Mouse (Mus musculus) midbrain, embryonic 10.5 days (tissue): Measurements from ENCODE around the gene Kpna4. TPM values are rescaled to one million over a fixed set of nuclear protein-coding genes. Genes with fewer than 3 reads are reported as not detected.

Source experiments
- DNase-seq: peaks from one replicate; pipeline ENCODE4 v3.0.0-alpha.2; 2017; ENCODE audit warnings: low spot score
- H3K27ac ChIP-seq: fragments of 300-500 bp; sonication (generic); replicated peaks from 2 replicates; pipeline ENCODE4 v1.5.1; 2016; ENCODE audit warnings: mild to moderate bottlenecking
- H3K27me3 ChIP-seq: fragments of 300-500 bp; sonication (generic); 2 replicates; pipeline ENCODE4 v1.6.1; 2016; ENCODE audit warnings: low read depth, mild to moderate bottlenecking; ENCODE audit not compliant: poor library complexity, severe bottlenecking
- H3K36me3 ChIP-seq: fragments of 300-500 bp; sonication (generic); 2 replicates; pipeline ENCODE4 v1.6.1; 2016; ENCODE audit warnings: mild to moderate bottlenecking, moderate library complexity
- H3K4me1 ChIP-seq: fragments of 300-500 bp; sonication (generic); 2 replicates; pipeline ENCODE4 v1.6.1; 2016
- H3K4me3 ChIP-seq: fragments of 300-500 bp; sonication (generic); 2 replicates; pipeline ENCODE4 v1.5.1; 2016; ENCODE audit warnings: mild to moderate bottlenecking, moderate library complexity
- H3K9me3 ChIP-seq: fragments of 300-500 bp; sonication (generic); replicated peaks from 2 replicates; pipeline ENCODE4 v1.6.1; 2016; ENCODE audit warnings: mild to moderate bottlenecking
- WGBS: fragments of 180-500 bp; shearing (Covaris S2); methylation state at CpG from one replicate; pipeline ENCODE4 v1.1.7; 2016; 5-methylcytosine and 5-hydroxymethylcytosine counted together
- polyA plus RNA-seq: library from polyadenylated mRNA; unstranded; fragments of >200 nt; fragmentation: Nextera tagmentation; extraction: Ambion mirVana; gene quantifications from 2 replicates; pipeline ENCODE4 v1.2.1, GENCODE M21; 2016

The Kpna4 gene
- polyA plus RNA-seq, 1 experiment from 2014 or later, result 35.6 TPM

GRCm38 (mm10) chr3:69140851-69141250 is 13.9 kb upstream of the Kpna4 start:
- Histone ChIP-seq H3K4me1 (no peaks in the 10 kb centered on the region), H3K27me3 (no peaks in the 10 kb centered on the region), H3K27ac (no peak overlapping the region), H3K9me3 (peaks cover 3% of the 10 kb centered on the region; the same call in 1 of the 2 replicates), H3K36me3 (no peaks in the 10 kb centered on the region), H3K4me3 (no peak overlapping the region)
- DNase-seq, result no peak
- 87% methylated on average over 4 of the region's 4 CpGs for WGBS

DNA sequence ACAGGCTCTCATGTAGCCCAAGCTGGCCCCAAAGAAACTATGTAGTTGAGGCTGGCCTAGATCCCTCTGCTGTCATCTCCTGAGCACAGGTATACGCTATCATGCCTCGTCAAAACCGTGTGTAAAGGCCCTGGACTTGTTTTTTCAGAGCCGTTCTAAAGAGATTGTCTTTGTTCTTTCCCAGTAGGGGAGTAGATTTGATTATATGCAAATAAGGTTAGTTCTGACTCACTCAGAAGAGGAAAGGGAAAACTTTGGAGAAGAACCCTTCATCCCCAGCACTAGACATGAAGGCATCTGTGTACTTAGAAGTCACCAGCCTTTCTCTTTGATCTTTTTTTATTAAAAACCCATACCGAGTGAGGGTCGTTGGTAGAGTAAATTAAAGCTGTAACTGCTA is 9.1 kb upstream of the Kpna4 start:
- H3K36me3 ChIP-seq, result no peaks in the 10 kb centered on the region

DNA sequence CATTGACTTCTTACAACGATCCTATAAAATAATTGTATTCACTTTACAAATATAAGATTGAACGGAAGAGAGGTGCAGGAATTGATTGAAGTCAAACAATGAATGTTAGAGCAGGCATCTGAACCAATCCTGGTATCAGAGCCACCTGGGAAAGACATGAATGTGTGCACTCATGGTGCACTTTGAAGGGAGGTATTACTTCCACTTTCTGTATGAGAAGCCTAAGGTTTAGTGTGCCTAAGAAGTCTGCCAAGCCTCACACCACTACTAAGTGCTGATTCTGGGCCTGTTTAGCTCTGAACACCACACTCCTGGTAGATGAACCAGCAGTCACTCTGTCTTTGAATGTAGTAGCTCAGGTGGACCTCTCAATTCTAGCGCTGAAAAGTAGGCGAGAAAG is 4.1 kb upstream of the Kpna4 start:
- H3K4me3 ChIP-seq, result no peak overlapping the region
- no peaks in the 10 kb centered on the region for H3K4me1 ChIP-seq
- H3K27ac ChIP-seq, result no peak overlapping the region
- DNase-seq, result no peak
- H3K36me3 ChIP-seq, result no peaks in the 10 kb centered on the region
- 93% methylated on average over 4 of the region's 4 CpGs for WGBS
- peaks cover 8% of the 10 kb centered on the region; the same call in 1 of the 2 replicates for H3K27me3 ChIP-seq
- no peaks in the 10 kb centered on the region for H3K9me3 ChIP-seq

More for the DNA sequence above, 9.1 kb upstream of the Kpna4 start:
- Histone ChIP-seq H3K4me1 (no peaks in the 10 kb centered on the region), H3K27ac (no peak overlapping the region), H3K9me3 (no peaks in the 10 kb centered on the region), H3K27me3 (no peaks in the 10 kb centered on the region), H3K4me3 (no peak overlapping the region)
- 85% methylated on average over 6 of the region's 6 CpGs for WGBS
- no peak for DNase-seq

DNA sequence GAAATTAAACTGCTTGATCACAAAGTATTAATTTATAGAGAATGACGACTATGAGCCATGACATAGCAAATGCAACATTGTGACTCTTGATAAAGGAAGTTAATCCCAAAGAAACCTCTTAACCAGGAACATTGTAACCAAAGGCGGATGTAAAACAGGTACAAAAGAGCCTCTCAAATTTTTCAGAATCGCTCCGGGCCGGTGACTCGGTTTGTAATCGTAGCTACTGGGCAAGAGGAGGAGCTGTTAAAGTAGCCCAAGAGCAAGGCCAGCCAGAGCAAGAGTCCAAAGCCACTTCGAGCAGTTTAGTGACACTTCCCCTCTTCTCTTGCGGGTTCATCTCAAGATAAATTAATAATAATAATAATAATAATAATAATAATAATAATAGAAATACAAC is 780 bp upstream of the Kpna4 start:
- Histone ChIP-seq H3K27me3 (peaks cover 8% of the 10 kb centered on the region; the same call in 1 of the 2 replicates), H3K4me1 (peaks cover 21% of the 10 kb centered on the region), H3K27ac (peak overlapping the region; percentile 97), H3K36me3 (no peaks in the 10 kb centered on the region), H3K9me3 (no peaks in the 10 kb centered on the region), H3K4me3 (peak overlapping the region; percentile 94)
- 6% methylated on average over 9 of the region's 9 CpGs for WGBS
- DNase-seq, result peak; percentile 18

GRCm38 (mm10) chr3:69127346-69127678 is 399 bp upstream of the Kpna4 start:
- H3K4me1 ChIP-seq, result peaks cover 21% of the 10 kb centered on the region
- no peaks in the 10 kb centered on the region for H3K36me3 ChIP-seq
- peak overlapping the region; percentile 94 for H3K4me3 ChIP-seq
- peak overlapping the region; percentile 97 for H3K27ac ChIP-seq
- H3K9me3 ChIP-seq, result no peaks in the 10 kb centered on the region
- peaks cover 8% of the 10 kb centered on the region; the same call in 1 of the 2 replicates for H3K27me3 ChIP-seq
- under 1% methylated on average over 10 of the region's 10 CpGs for WGBS
- DNase-seq, result no peak

DNA sequence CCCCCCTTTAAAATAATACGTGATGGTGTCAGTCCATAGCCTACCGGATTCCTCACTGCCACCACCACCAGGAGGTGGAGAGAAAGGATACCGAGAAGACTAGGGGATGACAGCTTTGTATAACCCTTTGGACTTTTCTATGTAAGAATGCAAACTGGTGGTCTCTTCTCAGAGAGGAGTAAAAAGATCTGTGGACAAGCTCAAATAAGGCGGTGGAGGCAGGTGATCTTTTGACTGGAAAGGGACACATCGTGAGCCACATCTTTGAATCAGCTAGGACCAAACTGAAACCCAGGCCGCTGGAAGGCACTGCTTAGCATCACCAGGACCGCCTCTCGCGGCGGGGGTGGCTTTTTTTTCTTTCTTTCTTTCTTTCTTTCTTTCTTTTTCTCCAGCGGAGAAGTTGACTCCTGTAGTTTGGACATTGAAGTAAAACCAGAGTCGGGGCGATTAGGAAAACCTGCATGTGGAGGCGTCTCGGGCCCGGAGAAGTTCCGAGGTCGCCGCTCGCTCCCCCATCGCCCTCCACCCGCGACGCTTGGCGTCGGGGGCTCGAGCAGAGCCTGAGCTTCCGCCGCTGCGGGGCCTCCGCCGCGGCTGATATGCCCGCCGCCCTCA is 913 bp downstream of the Kpna4 start:
- H3K4me1 ChIP-seq, result peaks cover 21% of the 10 kb centered on the region
- H3K9me3 ChIP-seq, result no peaks in the 10 kb centered on the region
- peaks cover 8% of the 10 kb centered on the region; the same call in 1 of the 2 replicates for H3K27me3 ChIP-seq
- H3K36me3 ChIP-seq, result no peaks in the 10 kb centered on the region
- peak; percentile 66 for DNase-seq
- H3K27ac ChIP-seq, result peak overlapping the region; percentile 97
- H3K4me3 ChIP-seq, result peak overlapping the region; percentile 94
- WGBS, result under 1% methylated on average over 35 of the region's 35 CpGs

DNA sequence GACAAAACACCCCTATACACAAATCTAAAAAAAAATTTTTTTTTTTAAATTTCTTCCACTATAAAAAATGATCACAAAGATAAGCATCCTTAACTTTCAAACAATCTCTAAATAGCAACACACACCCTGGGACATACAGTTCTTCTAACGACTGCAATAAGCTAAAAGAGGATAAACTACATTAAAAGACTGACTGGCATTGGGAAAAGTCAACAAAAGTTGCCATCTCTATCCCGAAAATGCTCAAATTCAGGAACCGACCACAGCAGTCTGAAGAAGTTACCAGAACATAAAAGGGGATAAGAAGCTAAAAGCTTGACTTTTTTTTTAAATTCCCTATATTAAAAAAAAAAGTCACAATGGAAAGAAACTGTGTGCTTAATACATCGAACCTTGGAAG is 1.5 kb downstream of the Kpna4 start:
- H3K27me3 ChIP-seq, result peaks cover 8% of the 10 kb centered on the region; the same call in 1 of the 2 replicates
- no peak for DNase-seq
- H3K36me3 ChIP-seq, result peaks cover 3% of the 10 kb centered on the region; the same call in 1 of the 2 replicates
- H3K27ac ChIP-seq, result peak overlapping the region; percentile 97; the same call in 1 of the 2 replicates
- H3K4me1 ChIP-seq, result peaks cover 24% of the 10 kb centered on the region
- H3K4me3 ChIP-seq, result peak overlapping the region; percentile 94
- no peaks in the 10 kb centered on the region for H3K9me3 ChIP-seq
- 25% methylated on average over 4 of the region's 4 CpGs for WGBS

GRCm38 (mm10) chr3:69118827-69119226 is 8.1 kb downstream of the Kpna4 start:
- Histone ChIP-seq H3K27me3 (no peaks in the 10 kb centered on the region), H3K27ac (no peak overlapping the region), H3K4me3 (no peak overlapping the region), H3K9me3 (no peaks in the 10 kb centered on the region), H3K36me3 (peaks cover 3% of the 10 kb centered on the region; the same call in 1 of the 2 replicates), H3K4me1 (peaks cover 13% of the 10 kb centered on the region; the same call in 1 of the 2 replicates)
- WGBS, result 76% methylated on average over 3 of the region's 3 CpGs
- no peak for DNase-seq

DNA sequence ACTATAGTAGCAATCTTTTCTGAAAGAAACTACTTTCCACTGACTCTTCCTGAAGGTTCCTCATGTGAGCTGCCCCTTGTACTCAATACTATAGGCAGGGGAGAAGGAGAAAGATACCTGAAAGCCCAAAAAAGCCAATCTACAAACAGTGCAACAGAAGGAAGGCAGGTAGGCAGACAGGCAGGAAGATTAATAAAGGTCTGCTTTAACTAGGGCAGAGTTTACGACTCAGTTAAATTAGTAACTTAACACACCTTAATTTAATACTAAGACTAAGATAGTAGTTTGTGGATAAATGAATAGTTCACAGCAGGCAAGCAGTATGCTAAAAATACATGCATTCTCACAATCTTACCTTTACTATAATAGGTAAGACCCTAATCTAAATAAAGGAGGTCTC is 12.2 kb downstream of the Kpna4 start:
- Histone ChIP-seq H3K36me3 (peaks cover 10% of the 10 kb centered on the region), H3K4me3 (no peak overlapping the region), H3K27ac (no peak overlapping the region), H3K9me3 (no peaks in the 10 kb centered on the region), H3K27me3 (no peaks in the 10 kb centered on the region), H3K4me1 (peaks cover 4% of the 10 kb centered on the region; the same call in 1 of the 2 replicates)
- 95% methylated on average over 1 of the region's 1 CpGs for WGBS
- no peak for DNase-seq

DNA sequence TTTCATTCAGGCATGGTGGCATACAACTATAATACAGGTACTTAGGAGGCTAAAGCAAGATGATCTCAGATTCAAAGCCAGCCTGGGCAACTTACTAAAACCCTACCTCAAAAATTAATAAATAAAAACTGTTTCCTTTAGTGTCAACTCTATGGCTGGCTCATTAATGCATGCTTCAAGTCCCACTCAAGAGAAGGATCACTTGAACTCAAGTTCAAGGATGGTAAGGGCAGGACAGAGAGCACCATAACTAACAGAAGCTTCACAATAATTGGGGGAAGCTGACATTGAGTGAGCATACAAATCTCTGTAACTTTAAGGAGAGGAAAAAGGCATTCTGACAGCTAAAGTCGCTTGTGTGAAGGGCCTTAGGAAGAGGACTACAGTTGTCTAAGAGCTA is 13.0 kb downstream of the Kpna4 start:
- H3K27me3 ChIP-seq, result no peaks in the 10 kb centered on the region
- peaks cover 10% of the 10 kb centered on the region for H3K36me3 ChIP-seq
- H3K4me3 ChIP-seq, result no peak overlapping the region
- H3K4me1 ChIP-seq, result peaks cover 3% of the 10 kb centered on the region; the same call in 1 of the 2 replicates
- WGBS, result 83% methylated on average over 1 of the region's 1 CpGs
- H3K9me3 ChIP-seq, result no peaks in the 10 kb centered on the region
- DNase-seq, result no peak
- H3K27ac ChIP-seq, result no peak overlapping the region

DNA sequence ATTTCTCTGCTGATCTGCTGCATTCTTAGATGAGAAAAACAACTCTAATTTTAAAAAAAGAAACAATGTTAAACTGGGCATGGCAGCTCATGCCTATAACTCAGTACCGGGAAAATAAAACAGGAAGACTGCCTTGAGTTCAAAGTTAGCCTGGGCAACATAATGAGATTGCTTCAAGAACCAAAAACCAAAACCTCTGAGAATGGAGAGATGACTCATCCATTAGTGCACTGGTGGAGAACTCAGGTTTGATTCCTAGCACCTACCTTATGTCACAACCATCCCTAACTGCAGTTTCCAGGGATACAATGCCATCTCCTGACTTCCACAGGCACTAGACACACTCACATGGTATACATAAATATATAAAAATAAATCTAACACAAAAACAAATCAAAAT is 17.8 kb downstream of the Kpna4 start:
- Histone ChIP-seq H3K4me3 (no peak overlapping the region), H3K27me3 (no peaks in the 10 kb centered on the region), H3K36me3 (peaks cover 10% of the 10 kb centered on the region), H3K9me3 (no peaks in the 10 kb centered on the region), H3K4me1 (no peaks in the 10 kb centered on the region), H3K27ac (no peak overlapping the region)
- DNase-seq, result no peak
- 92% methylated on average over 1 of the region's 1 CpGs for WGBS

DNA sequence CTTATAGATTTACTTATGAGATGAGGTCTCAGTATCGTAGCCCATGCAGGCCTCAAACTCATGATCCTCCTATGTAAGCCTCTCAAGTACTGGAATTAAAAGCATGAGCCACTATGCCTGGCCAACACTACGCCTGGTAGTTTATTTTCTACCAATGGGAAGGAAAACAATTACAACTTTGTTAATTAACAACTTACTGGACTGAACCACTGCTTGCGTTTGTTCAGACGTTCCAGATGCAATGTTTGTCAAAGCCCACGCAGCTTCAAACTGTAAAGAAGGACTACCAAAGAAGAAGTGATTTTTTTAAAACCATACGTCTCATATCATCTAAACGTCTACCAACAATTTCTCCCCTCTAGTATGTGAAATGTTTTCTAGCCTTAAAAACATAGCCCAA is 32.5 kb downstream of the Kpna4 start:
- H3K4me1 ChIP-seq, result no peaks in the 10 kb centered on the region
- no peak for DNase-seq
- H3K36me3 ChIP-seq, result peaks cover 93% of the 10 kb centered on the region
- H3K27me3 ChIP-seq, result no peaks in the 10 kb centered on the region
- WGBS, result 93% methylated on average over 7 of the region's 7 CpGs
- H3K27ac ChIP-seq, result no peak overlapping the region
- no peak overlapping the region for H3K4me3 ChIP-seq
- no peaks in the 10 kb centered on the region for H3K9me3 ChIP-seq

DNA sequence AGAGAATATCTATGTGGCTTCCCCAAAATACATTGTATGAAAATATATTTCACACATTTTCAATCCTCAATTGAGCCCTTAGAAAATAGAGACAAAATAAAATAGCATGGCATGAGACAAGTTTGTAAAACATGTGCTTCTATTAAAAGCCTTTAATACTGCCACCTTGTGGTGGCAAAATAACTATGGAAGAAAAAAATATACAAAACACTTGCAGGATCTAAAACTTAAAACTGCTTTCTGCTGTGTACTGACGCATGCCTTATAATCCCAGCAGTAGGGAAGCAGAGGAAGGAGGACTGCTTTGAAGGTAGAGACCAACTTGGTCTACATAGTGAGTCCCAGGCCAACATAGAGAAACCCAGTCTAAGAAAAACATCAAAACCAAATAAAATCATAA is 62.9 kb downstream of the Kpna4 start:
- no peak overlapping the region for H3K27ac ChIP-seq
- H3K4me3 ChIP-seq, result no peak overlapping the region
- no peaks in the 10 kb centered on the region for H3K27me3 ChIP-seq
- DNase-seq, result no peak
- no peaks in the 10 kb centered on the region for H3K4me1 ChIP-seq
- WGBS, result 64% methylated on average over 1 of the region's 1 CpGs
- H3K9me3 ChIP-seq, result no peaks in the 10 kb centered on the region
- H3K36me3 ChIP-seq, result no peaks in the 10 kb centered on the region
